Mouse (Mus musculus) intestine, postnatal 0 days (tissue): ENCODE measurements around the gene Syt16. TPM values are rescaled to one million over a fixed set of nuclear protein-coding genes. Genes with fewer than 3 reads are reported as not detected.

Experiments
- ATAC-seq: fragments of 200-750 bp; cut with Nextera tagmentation; 2 replicates; pipeline ENCODE4 v1.8.0; 2017; ENCODE audit warnings: mild to moderate bottlenecking, moderate TSS enrichment, moderate library complexity
- H3K27ac ChIP-seq: fragments of 300-500 bp; sonication (generic); 2 replicates; pipeline ENCODE4 v1.5.1; 2014; ENCODE audit warnings: mild to moderate bottlenecking, low read depth, low read length, moderate library complexity
- H3K27me3 ChIP-seq: fragments of 300-500 bp; sonication (generic); replicated peaks from 2 replicates; pipeline ENCODE4 v1.6.1; 2014; ENCODE audit warnings: low read length, mixed read lengths; ENCODE audit not compliant: control insufficient read depth, insufficient read depth
- H3K36me3 ChIP-seq: fragments of 300-500 bp; sonication (generic); 2 replicates; pipeline ENCODE4 v1.6.1; 2014; ENCODE audit warnings: mild to moderate bottlenecking, moderate library complexity; ENCODE audit not compliant: control insufficient read depth, insufficient read depth
- H3K4me1 ChIP-seq: fragments of 300-500 bp; sonication (generic); replicated peaks from 2 replicates; pipeline ENCODE4 v1.6.1; 2014; ENCODE audit warnings: antibody characterized with exemption, low read length, mixed read lengths; ENCODE audit not compliant: control insufficient read depth, insufficient read depth
- H3K4me2 ChIP-seq: fragments of 300-500 bp; sonication (generic); replicated peaks from 2 replicates; pipeline ENCODE4 v1.6.1; 2014; ENCODE audit warnings: low read depth, mild to moderate bottlenecking, moderate library complexity
- H3K4me3 ChIP-seq: fragments of 300-500 bp; sonication (generic); 2 replicates; pipeline ENCODE4 v1.5.1; 2014; ENCODE audit warnings: low read depth, low read length
- H3K9ac ChIP-seq: fragments of 300-500 bp; sonication (generic); 2 replicates; pipeline ENCODE4 v1.6.1; 2014; ENCODE audit warnings: mild to moderate bottlenecking, low read depth, low read length
- H3K9me3 ChIP-seq: fragments of 300-500 bp; sonication (generic); 2 replicates; pipeline ENCODE4 v1.6.1; 2016; ENCODE audit warnings: mixed run types; ENCODE audit not compliant: control insufficient read depth
- CTCF ChIP-seq: sonication (generic); IDR thresholded peaks from 2 replicates; pipeline ENCODE4 v1.5.1; 2016; ENCODE audit warnings: low read depth, mild to moderate bottlenecking, control low read depth, antibody characterized with exemption, moderate library complexity
- WGBS: fragments of 180-500 bp; shearing (Covaris S2); extraction: QIAGEN DNeasy Blood & Tissue Kit; methylation state at CpG from one replicate; pipeline ENCODE4 v1.1.7; 2014; 5-methylcytosine and 5-hydroxymethylcytosine counted together
- polyA plus RNA-seq: library from polyadenylated mRNA; unstranded; fragments of >200 nt; fragmentation: Nextera tagmentation; extraction: Ambion mirVana; gene quantifications from 2 replicates; pipeline ENCODE4 v1.2.1, GENCODE M21; 2015

Syt16 gene
- polyA plus RNA-seq, 1 experiment from 2014 or later, result 1.2 TPM

DNA sequence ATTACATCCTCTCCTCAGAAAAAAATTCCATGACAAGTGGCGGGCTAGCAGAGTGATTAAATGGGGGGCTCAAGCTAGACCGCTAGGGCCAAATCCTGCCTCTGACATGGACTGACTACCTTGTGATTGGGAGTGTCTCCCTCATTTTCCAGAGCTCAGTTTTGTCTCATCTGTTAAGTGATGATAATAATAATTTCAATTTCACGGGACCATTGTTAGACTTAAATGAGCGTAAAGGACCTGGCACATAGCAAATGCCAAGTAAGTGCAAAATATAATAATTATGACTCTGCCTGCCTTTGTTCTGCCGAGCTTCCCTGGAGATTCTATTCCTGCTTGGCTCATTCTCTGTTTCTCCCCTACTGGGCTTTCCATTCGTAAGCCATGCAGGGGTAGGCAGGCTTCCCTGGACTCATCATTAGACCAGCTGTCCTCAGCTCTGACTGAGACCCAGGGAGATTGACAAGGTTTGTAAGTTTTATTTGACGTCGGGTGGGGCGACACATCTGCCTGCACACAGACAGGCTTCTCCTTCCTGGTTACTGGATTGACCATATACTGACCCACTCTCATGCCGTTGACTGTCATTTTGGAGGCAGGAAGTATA, 112.1 kb downstream of the Syt16 start:
- no peak overlapping the region for H3K27ac ChIP-seq
- H3K9me3 ChIP-seq, result no peaks in the 10 kb centered on the region
- no peak for TF ChIP-seq CTCF
- 88% methylated on average over 10 of the region's 10 CpGs for WGBS
- H3K9ac ChIP-seq, result no peak overlapping the region
- H3K27me3 ChIP-seq, result no peaks in the 10 kb centered on the region
- H3K36me3 ChIP-seq, result no peaks in the 10 kb centered on the region
- H3K4me2 ChIP-seq, result no peak overlapping the region
- no peak for ATAC-seq
- no peak overlapping the region for H3K4me3 ChIP-seq
- H3K4me1 ChIP-seq, result no peaks in the 10 kb centered on the region

DNA sequence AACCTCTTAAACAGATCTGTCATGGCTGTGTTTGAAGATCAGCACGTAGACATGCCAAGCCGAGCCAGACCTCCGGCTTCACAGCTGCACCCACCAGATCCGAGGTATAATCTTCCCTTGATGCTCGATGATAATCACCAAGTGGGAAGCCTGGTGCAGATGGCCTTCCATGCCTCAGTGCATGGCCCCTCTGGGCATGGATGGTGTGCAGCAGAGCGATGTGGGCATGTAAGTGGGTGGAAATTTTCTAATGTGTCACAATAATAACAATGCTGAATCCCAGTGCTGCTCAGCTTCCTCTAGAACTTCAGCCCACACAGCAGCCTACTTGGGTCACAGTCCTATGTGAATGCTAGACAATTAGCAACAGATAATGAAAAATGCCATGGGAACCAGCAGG, 119.4 kb downstream of the Syt16 start:
- H3K9ac ChIP-seq, result no peak overlapping the region
- H3K36me3 ChIP-seq, result no peaks in the 10 kb centered on the region
- H3K27me3 ChIP-seq, result no peaks in the 10 kb centered on the region
- TF ChIP-seq CTCF, result no peak
- no peaks in the 10 kb centered on the region for H3K4me1 ChIP-seq
- H3K4me3 ChIP-seq, result no peak overlapping the region
- 85% methylated on average over 6 of the region's 6 CpGs for WGBS
- no peak overlapping the region for H3K4me2 ChIP-seq
- ATAC-seq, result no peak
- no peaks in the 10 kb centered on the region for H3K9me3 ChIP-seq
- H3K27ac ChIP-seq, result no peak overlapping the region

- WGBS, result 83% methylated on average over 12 of the region's 12 CpGs
- Histone ChIP-seq H3K9ac (no peak overlapping the region), H3K4me1 (no peaks in the 10 kb centered on the region)
Measured at GRCm38 (mm10) chr12:74125796-74126195, 128.3 kb downstream of the Syt16 start.

DNA sequence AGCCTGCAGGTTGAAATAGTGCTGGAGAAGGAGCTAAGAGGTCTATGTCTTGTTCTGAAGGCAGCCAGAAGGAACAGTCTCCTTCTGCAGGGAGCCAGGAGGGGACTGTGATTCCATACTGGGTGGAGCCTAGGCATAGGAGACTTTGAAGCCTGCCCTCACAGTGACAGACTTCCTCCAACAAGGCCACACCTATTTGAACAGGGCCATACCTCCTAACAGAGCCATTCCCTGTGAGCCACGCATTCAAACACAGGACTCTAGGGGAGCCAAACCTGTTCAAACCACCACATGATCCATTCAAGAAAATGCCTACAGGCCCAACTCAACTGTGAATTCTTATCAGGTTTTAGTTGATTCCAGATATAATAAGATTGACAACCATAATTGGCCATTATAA, 130.8 kb downstream of the Syt16 start:
- TF ChIP-seq CTCF, result no peak
- H3K4me2 ChIP-seq, result no peak overlapping the region
- no peak overlapping the region for H3K9ac ChIP-seq
- H3K4me1 ChIP-seq, result no peaks in the 10 kb centered on the region
- H3K9me3 ChIP-seq, result 0 out of 2 replicates have a peak, but pooled peaks cover 4% of the 10 kb centered on the region
- H3K27me3 ChIP-seq, result no peaks in the 10 kb centered on the region
- WGBS, result 45% methylated on average over 1 of the region's 1 CpGs
- 0 out of 2 replicates have a peak, but pooled peaks have one; percentile 43 for ATAC-seq
- H3K36me3 ChIP-seq, result no peaks in the 10 kb centered on the region
- H3K4me3 ChIP-seq, result no peak overlapping the region
- H3K27ac ChIP-seq, result no peak overlapping the region

More at GRCm38 (mm10) chr12:74125796-74126195, 128.3 kb downstream of the Syt16 start:
- Histone ChIP-seq H3K9me3 (0 out of 2 replicates have a peak, but pooled peaks cover 4% of the 10 kb centered on the region), H3K27me3 (no peaks in the 10 kb centered on the region), H3K36me3 (no peaks in the 10 kb centered on the region), H3K27ac (no peak overlapping the region), H3K4me2 (no peak overlapping the region), H3K4me3 (no peak overlapping the region)
- peak; percentile 11; the same call in 1 of the 2 replicates for TF ChIP-seq CTCF
- no peak for ATAC-seq

- Histone ChIP-seq H3K9me3 (no peaks in the 10 kb centered on the region), H3K36me3 (no peaks in the 10 kb centered on the region), H3K27me3 (no peaks in the 10 kb centered on the region), H3K4me2 (no peak overlapping the region), H3K4me1 (no peaks in the 10 kb centered on the region), H3K9ac (no peak overlapping the region), H3K27ac (no peak overlapping the region), H3K4me3 (no peak overlapping the region)
- TF ChIP-seq CTCF, result no peak
- 31% methylated on average over 2 of the region's 2 CpGs for WGBS
- ATAC-seq, result no peak
Measured at GRCm38 (mm10) chr12:74131790-74132189, 134.3 kb downstream of the Syt16 start.

GRCm38 (mm10) chr12:74142147-74142546, 144.7 kb downstream of the Syt16 start:
- no peaks in the 10 kb centered on the region for H3K27me3 ChIP-seq
- no peak for ATAC-seq
- no peak overlapping the region for H3K4me3 ChIP-seq
- no peak overlapping the region for H3K4me2 ChIP-seq
- WGBS, result 58% methylated on average over 7 of the region's 7 CpGs
- H3K9me3 ChIP-seq, result no peaks in the 10 kb centered on the region
- TF ChIP-seq CTCF, result no peak
- no peaks in the 10 kb centered on the region for H3K4me1 ChIP-seq
- H3K27ac ChIP-seq, result no peak overlapping the region
- no peak overlapping the region for H3K9ac ChIP-seq
- no peaks in the 10 kb centered on the region for H3K36me3 ChIP-seq

DNA sequence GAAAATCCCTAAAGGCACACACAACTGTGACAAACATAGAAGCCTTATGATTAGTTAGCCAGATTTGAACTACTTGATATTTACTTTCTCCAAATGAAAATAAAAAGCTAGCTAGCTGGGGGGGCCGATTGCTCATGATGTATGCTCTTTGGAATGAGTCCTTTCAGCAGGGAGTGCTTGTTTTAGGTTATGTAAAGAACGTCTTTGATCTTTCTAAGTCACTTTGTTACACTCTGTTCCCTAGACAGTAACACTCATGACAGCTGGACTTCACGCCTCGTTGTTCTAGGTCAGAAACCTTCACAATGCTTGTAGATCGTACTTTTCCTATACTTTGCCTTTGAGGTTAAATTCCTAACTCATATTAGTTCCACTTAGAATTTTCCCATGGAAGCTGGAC, 146.9 kb downstream of the Syt16 start:
- H3K4me3 ChIP-seq, result no peak overlapping the region
- no peak overlapping the region for H3K27ac ChIP-seq
- no peak for TF ChIP-seq CTCF
- WGBS, result 70% methylated on average over 5 of the region's 5 CpGs
- H3K4me1 ChIP-seq, result no peaks in the 10 kb centered on the region
- H3K4me2 ChIP-seq, result no peak overlapping the region
- H3K27me3 ChIP-seq, result no peaks in the 10 kb centered on the region
- H3K36me3 ChIP-seq, result no peaks in the 10 kb centered on the region
- no peaks in the 10 kb centered on the region for H3K9me3 ChIP-seq
- no peak for ATAC-seq
- no peak overlapping the region for H3K9ac ChIP-seq
